Mouse (Mus musculus): ENCODE results near the gene Nfam1. TPM values are rescaled to one million over a fixed set of nuclear protein-coding genes. Genes with fewer than 3 reads are reported as not detected.
"Not testable (repeated sequence)": the region's sequence is repeated elsewhere in the genome, so short reads cannot be mapped to it uniquely, and the experiment has no call there.

Gene Nfam1
- 242 and 249 TPM in 2 replicates for total RNA-seq (2017)

- peak; percentile 82 for ATAC-seq (ENCODE audit: extremely low read depth, insufficient number of reproducible peaks, low FRiP score, poor library complexity, severe bottlenecking)
Measured at GRCm38 (mm10) chr15:83032981-83033541, at the start of gene Nfam1. Gene Nfam1 (minus strand): TSS chr15:83033306.

GRCm38 (mm10) chr15:83075607-83076525, 42.8 kb upstream of the Nfam1 start:
- ATAC-seq (ENCODE audit: extremely low read depth, insufficient number of reproducible peaks, low FRiP score, poor library complexity, severe bottlenecking): 0 out of 2 replicates have a peak, but pooled peaks have one; percentile 13

- ATAC-seq (ENCODE audit: extremely low read depth, insufficient number of reproducible peaks, low FRiP score, poor library complexity, severe bottlenecking): no peak
Measured at GRCm38 (mm10) chr15:83074179-83074578, 41.1 kb upstream of the Nfam1 start.

- no peak for ATAC-seq (ENCODE audit: extremely low read depth, insufficient number of reproducible peaks, low FRiP score, poor library complexity, severe bottlenecking)
Measured at GRCm38 (mm10) chr15:83071752-83072151, 38.6 kb upstream of the Nfam1 start.

- ATAC-seq (ENCODE audit: extremely low read depth, insufficient number of reproducible peaks, low FRiP score, poor library complexity, severe bottlenecking): no peak
Measured at GRCm38 (mm10) chr15:83070942-83071341, 37.8 kb upstream of the Nfam1 start.

GRCm38 (mm10) chr15:83068270-83068669, 35.2 kb upstream of the Nfam1 start:
- ATAC-seq (ENCODE audit: extremely low read depth, insufficient number of reproducible peaks, low FRiP score, poor library complexity, severe bottlenecking): no peak

- ATAC-seq (ENCODE audit: extremely low read depth, insufficient number of reproducible peaks, low FRiP score, poor library complexity, severe bottlenecking): no peak
Measured at GRCm38 (mm10) chr15:83065543-83065942, 32.4 kb upstream of the Nfam1 start.

- ATAC-seq (ENCODE audit: extremely low read depth, insufficient number of reproducible peaks, low FRiP score, poor library complexity, severe bottlenecking): not testable (repeated sequence)
Measured at GRCm38 (mm10) chr15:83062582-83062981, 29.5 kb upstream of the Nfam1 start.

GRCm38 (mm10) chr15:83061689-83062088, 28.6 kb upstream of the Nfam1 start:
- ATAC-seq (ENCODE audit: extremely low read depth, insufficient number of reproducible peaks, low FRiP score, poor library complexity, severe bottlenecking): no peak

GRCm38 (mm10) chr15:83059233-83059660, 26.1 kb upstream of the Nfam1 start:
- ATAC-seq (ENCODE audit: extremely low read depth, insufficient number of reproducible peaks, low FRiP score, poor library complexity, severe bottlenecking): no peak

GRCm38 (mm10) chr15:83057533-83057932, 24.4 kb upstream of the Nfam1 start:
- ATAC-seq (ENCODE audit: extremely low read depth, insufficient number of reproducible peaks, low FRiP score, poor library complexity, severe bottlenecking): no peak

- ATAC-seq (ENCODE audit: extremely low read depth, insufficient number of reproducible peaks, low FRiP score, poor library complexity, severe bottlenecking): 0 out of 2 replicates have a peak, but pooled peaks have one; percentile 22
Measured at GRCm38 (mm10) chr15:83056378-83057083, 23.4 kb upstream of the Nfam1 start.

GRCm38 (mm10) chr15:83055569-83055968, 22.5 kb upstream of the Nfam1 start:
- ATAC-seq (ENCODE audit: extremely low read depth, insufficient number of reproducible peaks, low FRiP score, poor library complexity, severe bottlenecking): no peak

- no peak for ATAC-seq (ENCODE audit: extremely low read depth, insufficient number of reproducible peaks, low FRiP score, poor library complexity, severe bottlenecking)
Measured at GRCm38 (mm10) chr15:83053261-83053660, 20.2 kb upstream of the Nfam1 start.

GRCm38 (mm10) chr15:83052341-83053104, 19.4 kb upstream of the Nfam1 start:
- ATAC-seq (ENCODE audit: extremely low read depth, insufficient number of reproducible peaks, low FRiP score, poor library complexity, severe bottlenecking): no peak

- ATAC-seq (ENCODE audit: extremely low read depth, insufficient number of reproducible peaks, low FRiP score, poor library complexity, severe bottlenecking): no peak
Measured at GRCm38 (mm10) chr15:83046730-83047129, 13.6 kb upstream of the Nfam1 start.

- ATAC-seq (ENCODE audit: extremely low read depth, insufficient number of reproducible peaks, low FRiP score, poor library complexity, severe bottlenecking): no peak
Measured at GRCm38 (mm10) chr15:83046308-83046707, 13.2 kb upstream of the Nfam1 start.

GRCm38 (mm10) chr15:83045565-83045964, 12.5 kb upstream of the Nfam1 start:
- ATAC-seq (ENCODE audit: extremely low read depth, insufficient number of reproducible peaks, low FRiP score, poor library complexity, severe bottlenecking): not testable (repeated sequence)

- no peak for ATAC-seq (ENCODE audit: extremely low read depth, insufficient number of reproducible peaks, low FRiP score, poor library complexity, severe bottlenecking)
Measured at GRCm38 (mm10) chr15:83043362-83043708, 10.2 kb upstream of the Nfam1 start.
